Mouse (Mus musculus) kidney, embryonic 15.5 days (tissue): Measurements from ENCODE around the gene Exoc3l2. TPM values are rescaled to one million over a fixed set of nuclear protein-coding genes. Genes with fewer than 3 reads are reported as not detected.
A peak's percentile ranks its signal among the peaks of the same experiment; 100 is the strongest.

ENCODE experiments used
- ATAC-seq: fragments of 200-750 bp; cut with Nextera tagmentation; replicated peaks from 2 replicates; pipeline ENCODE4 v1.8.0; 2017; ENCODE audit warnings: moderate TSS enrichment; ENCODE audit not compliant: low FRiP score
- H3K27ac ChIP-seq: fragments of 300-500 bp; sonication (generic); 2 replicates; pipeline ENCODE4 v1.5.1; 2015; ENCODE audit warnings: mild to moderate bottlenecking, inconsistent platforms
- H3K27me3 ChIP-seq: fragments of 300-500 bp; sonication (generic); 2 replicates; pipeline ENCODE4 v1.6.1; 2015; ENCODE audit warnings: inconsistent platforms
- H3K36me3 ChIP-seq: fragments of 300-500 bp; sonication (generic); 2 replicates; pipeline ENCODE4 v1.6.1; 2015; ENCODE audit warnings: inconsistent platforms
- H3K4me1 ChIP-seq: fragments of 300-500 bp; sonication (generic); 2 replicates; pipeline ENCODE4 v1.6.1; 2015; ENCODE audit warnings: inconsistent platforms
- H3K4me2 ChIP-seq: fragments of 300-500 bp; sonication (generic); 2 replicates; pipeline ENCODE4 v1.6.1; 2015; ENCODE audit warnings: moderate library complexity, mild to moderate bottlenecking, inconsistent platforms
- H3K4me3 ChIP-seq: fragments of 300-500 bp; sonication (generic); replicated peaks from 2 replicates; pipeline ENCODE4 v1.5.1; 2015; ENCODE audit warnings: mild to moderate bottlenecking, inconsistent platforms
- H3K9ac ChIP-seq: fragments of 300-500 bp; sonication (generic); 2 replicates; pipeline ENCODE4 v1.6.1; 2015; ENCODE audit warnings: mild to moderate bottlenecking, inconsistent platforms
- H3K9me3 ChIP-seq: fragments of 300-500 bp; sonication (generic); replicated peaks from 2 replicates; pipeline ENCODE4 v1.6.1; 2016; ENCODE audit warnings: inconsistent platforms
- WGBS: fragments of 180-500 bp; shearing (Covaris S2); methylation state at CpG from one replicate; pipeline ENCODE4 v1.1.7; 2015; ENCODE audit warnings: mixed read lengths; 5-methylcytosine and 5-hydroxymethylcytosine counted together
- polyA plus RNA-seq: library from polyadenylated mRNA; unstranded; fragments of >200 nt; fragmentation: Nextera tagmentation; extraction: Ambion mirVana; gene quantifications from 2 replicates; pipeline ENCODE4 v1.2.1, GENCODE M21; 2015

Gene Exoc3l2
- polyA plus RNA-seq = 3.0 TPM in 2 replicates

DNA sequence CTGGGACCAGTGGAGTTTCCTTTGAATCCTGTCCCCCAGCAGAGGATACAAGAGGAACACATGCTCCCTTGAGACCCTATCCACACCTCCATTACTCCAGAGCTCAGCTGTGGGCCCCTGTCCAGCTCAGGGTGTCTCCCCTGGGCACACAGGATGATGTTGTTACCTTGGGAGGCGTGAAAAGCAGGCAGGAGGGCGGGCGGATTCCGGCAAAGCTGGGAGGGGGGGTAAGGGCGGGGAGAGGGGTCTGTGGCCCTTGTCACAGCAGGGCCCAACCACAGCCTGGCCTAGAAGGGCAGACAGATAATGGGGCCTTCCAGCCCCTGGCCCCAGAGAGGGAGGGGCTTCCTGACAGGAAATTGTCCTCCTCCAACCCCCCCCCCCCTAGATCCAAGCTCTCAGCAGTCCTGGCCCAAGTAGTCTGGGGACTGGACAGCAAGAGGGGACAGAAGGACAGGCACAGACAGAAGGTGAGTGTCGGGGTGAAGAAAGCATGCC is at the start of gene Exoc3l2:
Gene Exoc3l2, plus strand, starts transcription at position 448 of the 498 bp plus-strand sequence.
- Histone ChIP-seq H3K4me3 (peak within 1 kb of the TSS; percentile 29), H3K27ac (peak within 1 kb of the TSS; percentile 27; the same call in 1 of the 2 replicates), H3K4me2 (peak within 1 kb of the TSS; percentile 46), H3K4me1 (peaks cover 22% of the 10 kb centered on the region), H3K36me3 (no peaks in the 10 kb centered on the region), H3K27me3 (peaks cover 16% of the 10 kb centered on the region), H3K9me3 (no peaks in the 10 kb centered on the region), H3K9ac (no peak within 1 kb of the TSS)
- WGBS = 38% methylated on average over 6 of the region's 6 CpGs
- no peak for ATAC-seq

DNA sequence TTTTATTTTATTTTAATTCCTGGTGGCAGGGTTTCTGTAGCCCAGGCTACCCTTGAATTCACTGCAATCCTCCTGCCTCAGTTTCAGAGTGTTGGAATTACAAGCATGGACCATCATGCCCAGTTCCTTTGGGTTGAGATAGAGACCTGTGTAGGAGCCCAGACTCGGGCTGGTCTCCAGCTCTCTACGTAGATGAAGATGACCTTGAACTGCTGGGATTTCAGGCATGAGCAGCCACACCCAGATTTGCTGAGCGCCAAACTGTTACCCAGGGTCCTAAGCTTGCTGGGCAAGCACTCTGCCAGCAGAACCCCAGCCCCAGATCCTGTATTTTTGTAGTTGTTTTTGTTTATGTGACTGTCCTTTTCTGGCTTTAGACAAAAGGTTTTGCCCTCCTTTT is 49.6 kb upstream of the Exoc3l2 start:
- Histone ChIP-seq H3K4me1 (peaks cover 11% of the 10 kb centered on the region; the same call in 1 of the 2 replicates), H3K9me3 (no peaks in the 10 kb centered on the region), H3K4me2 (no peak overlapping the region), H3K9ac (no peak overlapping the region), H3K4me3 (no peak overlapping the region), H3K27me3 (peaks cover 18% of the 10 kb centered on the region), H3K36me3 (no peaks in the 10 kb centered on the region), H3K27ac (no peak overlapping the region)
- 87% methylated on average over 3 of the region's 3 CpGs for WGBS
- no peak for ATAC-seq

- Histone ChIP-seq H3K27me3 (peaks cover 49% of the 10 kb centered on the region), H3K36me3 (no peaks in the 10 kb centered on the region), H3K9ac (no peak overlapping the region), H3K4me2 (no peak overlapping the region), H3K9me3 (no peaks in the 10 kb centered on the region), H3K4me1 (peaks cover 13% of the 10 kb centered on the region), H3K27ac (no peak overlapping the region), H3K4me3 (no peak overlapping the region)
- WGBS = 66% methylated on average over 15 of the region's 15 CpGs
- ATAC-seq = no peak
These were observed 46.5 kb upstream of the Exoc3l2 start for GRCm38 (mm10) chr7:19416590-19416989.

DNA sequence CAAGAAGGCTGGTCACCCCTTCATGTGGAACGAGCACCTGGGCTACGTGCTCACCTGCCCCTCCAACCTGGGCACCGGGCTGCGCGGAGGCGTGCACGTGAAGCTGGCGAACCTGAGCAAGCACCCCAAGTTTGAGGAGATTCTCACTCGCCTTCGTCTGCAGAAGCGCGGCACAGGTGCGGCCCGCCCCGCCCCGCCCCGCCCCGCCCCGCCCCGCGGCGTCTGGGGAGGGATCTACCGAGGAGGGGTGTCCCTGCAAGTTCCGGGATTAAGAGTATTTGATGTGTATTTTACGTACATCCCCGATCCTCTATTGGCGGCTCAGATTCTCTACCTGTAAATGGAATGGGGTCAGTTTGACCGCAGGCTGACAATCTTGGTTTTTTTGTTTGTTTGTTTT is 43.0 kb upstream of the Exoc3l2 start:
- H3K4me2 ChIP-seq = peak overlapping the region; percentile 50
- H3K9ac ChIP-seq = no peak overlapping the region
- ATAC-seq = no peak
- H3K4me1 ChIP-seq = peaks cover 13% of the 10 kb centered on the region
- no peaks in the 10 kb centered on the region for H3K9me3 ChIP-seq
- WGBS = 5% methylated on average over 28 of the region's 28 CpGs
- peak overlapping the region; percentile 22 for H3K4me3 ChIP-seq
- peaks cover 4% of the 10 kb centered on the region for H3K36me3 ChIP-seq
- peaks cover 62% of the 10 kb centered on the region for H3K27me3 ChIP-seq
- no peak overlapping the region for H3K27ac ChIP-seq

GRCm38 (mm10) chr7:19420821-19421636 is 42.1 kb upstream of the Exoc3l2 start:
- no peak overlapping the region for H3K27ac ChIP-seq
- H3K4me2 ChIP-seq = peak overlapping the region; percentile 66
- peaks cover 13% of the 10 kb centered on the region for H3K36me3 ChIP-seq
- 12% methylated on average over 43 of the region's 43 CpGs for WGBS
- H3K4me1 ChIP-seq = peaks cover 13% of the 10 kb centered on the region
- no peaks in the 10 kb centered on the region for H3K9me3 ChIP-seq
- no peak overlapping the region for H3K9ac ChIP-seq
- H3K27me3 ChIP-seq = peaks cover 62% of the 10 kb centered on the region
- H3K4me3 ChIP-seq = peak overlapping the region; percentile 38
- peak; percentile 96 for ATAC-seq

DNA sequence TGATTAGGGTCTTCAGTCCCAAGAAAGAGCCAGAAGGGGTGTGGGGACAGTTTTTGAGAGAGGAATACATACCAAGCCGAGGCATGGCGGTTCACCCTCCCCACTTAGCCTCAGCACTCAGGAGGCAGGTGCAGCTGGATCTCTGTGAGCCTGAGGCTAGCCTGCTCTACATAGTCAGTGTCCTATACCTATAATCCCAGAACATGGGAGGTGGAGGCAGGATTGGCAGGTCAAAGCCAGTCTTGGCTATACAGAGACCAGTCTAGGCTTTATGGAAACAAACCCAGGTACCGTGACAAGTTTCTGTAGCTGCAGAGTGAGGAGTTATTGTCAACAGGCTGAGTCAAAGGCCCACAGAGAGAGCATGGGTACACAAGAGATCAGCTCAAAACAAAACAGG is 40.0 kb upstream of the Exoc3l2 start:
- no peak for ATAC-seq
- 91% methylated on average over 3 of the region's 3 CpGs for WGBS
- no peak overlapping the region for H3K4me3 ChIP-seq
- peaks cover 13% of the 10 kb centered on the region for H3K4me1 ChIP-seq
- H3K4me2 ChIP-seq = no peak overlapping the region
- H3K36me3 ChIP-seq = peaks cover 33% of the 10 kb centered on the region
- no peak overlapping the region for H3K9ac ChIP-seq
- peaks cover 48% of the 10 kb centered on the region for H3K27me3 ChIP-seq
- H3K9me3 ChIP-seq = no peaks in the 10 kb centered on the region
- no peak overlapping the region for H3K27ac ChIP-seq

GRCm38 (mm10) chr7:19424051-19424450 is 39.1 kb upstream of the Exoc3l2 start:
- WGBS = 64% methylated on average over 4 of the region's 4 CpGs
- peaks cover 39% of the 10 kb centered on the region for H3K27me3 ChIP-seq
- peaks cover 13% of the 10 kb centered on the region for H3K4me1 ChIP-seq
- no peak overlapping the region for H3K9ac ChIP-seq
- H3K27ac ChIP-seq = no peak overlapping the region
- ATAC-seq = no peak
- peaks cover 43% of the 10 kb centered on the region for H3K36me3 ChIP-seq
- H3K4me3 ChIP-seq = no peak overlapping the region
- H3K9me3 ChIP-seq = no peaks in the 10 kb centered on the region
- no peak overlapping the region for H3K4me2 ChIP-seq

DNA sequence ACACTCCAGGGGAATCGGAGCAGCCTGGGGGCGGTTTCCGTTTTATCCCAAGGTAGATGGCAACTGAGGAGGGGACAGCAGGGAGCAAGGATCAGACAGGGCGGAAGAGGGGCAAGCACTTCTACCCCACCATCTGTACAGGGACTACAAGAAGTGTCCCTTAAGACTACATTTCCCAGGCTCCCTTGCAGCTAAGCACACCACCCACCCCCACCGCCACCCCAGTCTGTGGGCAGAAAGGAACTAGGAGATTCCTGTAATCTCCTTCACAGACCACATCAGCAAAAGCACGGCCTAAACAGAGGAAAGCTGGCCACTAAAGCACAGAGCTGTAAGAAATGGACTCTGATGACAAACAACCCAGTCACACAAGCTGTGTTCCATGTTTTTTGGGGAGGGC is 36.8 kb upstream of the Exoc3l2 start:
- Histone ChIP-seq H3K9ac (no peak overlapping the region), H3K4me2 (no peak overlapping the region), H3K4me3 (no peak overlapping the region), H3K27ac (no peak overlapping the region), H3K27me3 (peaks cover 16% of the 10 kb centered on the region), H3K9me3 (no peaks in the 10 kb centered on the region), H3K36me3 (peaks cover 66% of the 10 kb centered on the region), H3K4me1 (peaks cover 2% of the 10 kb centered on the region)
- no peak for ATAC-seq
- WGBS = 65% methylated on average over 6 of the region's 6 CpGs

DNA sequence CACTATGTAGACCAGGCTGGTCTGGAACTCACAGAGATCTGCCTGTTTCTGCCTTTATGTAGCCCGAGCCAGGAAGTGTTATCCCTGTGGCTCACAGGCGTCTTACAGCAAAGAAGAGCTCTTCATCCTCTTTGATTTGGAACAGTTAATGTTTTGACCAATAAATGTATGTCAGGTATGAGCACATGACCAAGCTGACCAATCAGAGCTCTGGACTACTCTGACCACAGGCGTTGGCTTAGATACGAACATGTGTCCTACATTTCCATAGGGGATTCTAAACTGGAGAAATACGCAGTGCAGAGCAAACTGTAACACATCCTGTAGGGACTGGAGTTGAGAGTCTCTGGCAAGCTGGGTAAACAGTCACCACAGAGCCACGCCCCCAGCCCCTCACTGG is 36.2 kb upstream of the Exoc3l2 start:
- H3K36me3 ChIP-seq = peaks cover 72% of the 10 kb centered on the region
- no peak for ATAC-seq
- no peaks in the 10 kb centered on the region for H3K4me1 ChIP-seq
- H3K4me2 ChIP-seq = no peak overlapping the region
- peaks cover 10% of the 10 kb centered on the region for H3K27me3 ChIP-seq
- H3K27ac ChIP-seq = no peak overlapping the region
- no peaks in the 10 kb centered on the region for H3K9me3 ChIP-seq
- no peak overlapping the region for H3K4me3 ChIP-seq
- WGBS = 91% methylated on average over 6 of the region's 6 CpGs
- no peak overlapping the region for H3K9ac ChIP-seq

DNA sequence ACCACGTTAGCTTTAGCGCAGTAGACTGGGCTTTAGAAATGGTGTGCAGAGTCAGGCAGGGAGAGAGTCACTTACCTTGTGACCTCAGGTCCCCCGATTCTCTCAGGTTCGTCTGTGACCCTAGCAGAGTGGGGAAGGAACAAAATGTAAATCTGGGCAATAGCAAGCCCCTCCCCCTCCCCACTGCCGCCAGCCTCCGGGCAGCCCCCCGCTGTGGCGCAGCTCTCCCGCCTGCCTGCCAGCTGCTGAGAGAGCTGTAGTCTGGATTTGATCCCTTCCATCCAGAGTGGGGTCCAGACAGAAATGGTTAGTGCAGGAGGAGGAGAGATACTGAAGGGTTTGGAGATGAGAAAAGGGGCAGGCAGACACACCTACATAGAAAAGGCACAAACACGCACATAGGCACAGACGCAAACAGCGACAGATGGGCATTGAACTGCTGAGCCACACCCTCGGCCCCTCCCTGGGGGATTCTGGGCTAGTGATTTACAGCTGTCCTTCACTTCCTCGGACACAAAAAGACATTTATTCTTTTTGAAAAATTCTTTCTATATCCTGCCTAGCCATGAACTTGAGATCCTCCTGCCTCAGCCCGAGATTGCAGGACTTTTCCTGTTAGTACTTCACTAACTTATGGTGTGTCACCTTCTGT is 35.0 kb upstream of the Exoc3l2 start:
- Histone ChIP-seq H3K36me3 (peaks cover 84% of the 10 kb centered on the region), H3K9me3 (peaks cover 4% of the 10 kb centered on the region; the same call in 1 of the 2 replicates), H3K4me1 (no peaks in the 10 kb centered on the region), H3K27ac (no peak overlapping the region), H3K27me3 (no peaks in the 10 kb centered on the region), H3K9ac (no peak overlapping the region), H3K4me3 (no peak overlapping the region), H3K4me2 (no peak overlapping the region)
- ATAC-seq = no peak
- WGBS = 72% methylated on average over 15 of the region's 15 CpGs

DNA sequence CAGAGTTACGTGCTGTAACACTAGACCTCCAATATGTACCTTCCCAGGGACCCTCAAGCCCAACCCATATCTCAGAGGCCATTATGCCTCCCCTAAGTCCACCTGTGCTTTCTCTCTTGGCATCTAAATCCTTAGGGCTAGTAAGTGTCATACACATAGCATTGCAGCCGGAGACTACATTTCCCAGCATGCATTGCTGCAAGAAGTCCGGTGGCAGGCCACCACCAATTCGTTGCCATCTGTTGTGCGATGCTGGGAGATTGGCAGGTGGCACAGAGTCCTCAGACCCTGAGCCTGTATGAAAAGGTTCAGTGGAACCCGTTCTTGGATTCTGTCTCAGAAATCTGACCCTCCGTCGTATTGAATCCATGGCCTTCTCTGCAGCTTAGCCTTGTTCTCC is 33.4 kb upstream of the Exoc3l2 start:
- no peak overlapping the region for H3K4me2 ChIP-seq
- 78% methylated on average over 8 of the region's 8 CpGs for WGBS
- H3K9ac ChIP-seq = no peak overlapping the region
- no peaks in the 10 kb centered on the region for H3K27me3 ChIP-seq
- no peak overlapping the region for H3K27ac ChIP-seq
- H3K4me3 ChIP-seq = no peak overlapping the region
- ATAC-seq = no peak
- H3K36me3 ChIP-seq = peaks cover 100% of the 10 kb centered on the region
- H3K4me1 ChIP-seq = no peaks in the 10 kb centered on the region
- H3K9me3 ChIP-seq = peaks cover 4% of the 10 kb centered on the region; the same call in 1 of the 2 replicates

DNA sequence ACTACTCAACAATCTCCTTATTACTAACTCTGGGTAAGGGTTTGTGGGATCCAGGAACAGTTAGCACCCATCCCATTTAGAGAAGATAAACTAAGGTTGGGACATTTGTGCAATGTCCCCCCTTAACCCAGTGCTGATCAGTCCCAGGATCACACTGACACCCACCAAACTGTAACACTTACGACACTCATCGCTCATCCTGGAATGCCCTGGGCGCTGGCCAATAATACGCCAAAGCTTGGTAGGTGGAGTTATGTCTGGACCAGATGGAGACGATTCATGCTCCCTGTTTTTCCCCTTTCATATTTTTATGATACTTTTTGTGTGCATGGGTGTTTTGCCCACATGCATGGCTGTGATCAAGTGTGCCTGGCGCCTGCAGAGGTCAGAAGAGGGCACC is 32.7 kb upstream of the Exoc3l2 start:
- ATAC-seq = no peak
- H3K4me1 ChIP-seq = no peaks in the 10 kb centered on the region
- no peak overlapping the region for H3K4me3 ChIP-seq
- H3K36me3 ChIP-seq = peaks cover 100% of the 10 kb centered on the region
- no peaks in the 10 kb centered on the region for H3K27me3 ChIP-seq
- 89% methylated on average over 6 of the region's 6 CpGs for WGBS
- H3K9ac ChIP-seq = no peak overlapping the region
- no peak overlapping the region for H3K4me2 ChIP-seq
- H3K27ac ChIP-seq = no peak overlapping the region
- H3K9me3 ChIP-seq = peaks cover 4% of the 10 kb centered on the region; the same call in 1 of the 2 replicates
